ENCODE assay signal across 8 mouse cellular contexts in genomic region chr10:84967645-84968044, GRCm38 (mm10). TPM values are rescaled to one million over a fixed set of nuclear protein-coding genes. Genes with fewer than 3 reads are reported as not detected.
DNase-seq lines count a peak whose midpoint lies in the region; ATAC-seq lines count a peak whose summit lies in the region.

No protein-coding gene starts in this region.

- H3K27me3 ChIP-seq in embryonic facial prominence, embryonic 11.5 days (ENCODE audit: control insufficient read depth, insufficient read depth, low read length): no peaks in the 10 kb centered on the region
- no peaks in the 10 kb centered on the region for H3K27me3 ChIP-seq in embryonic facial prominence, embryonic 10.5 days (replicated peaks; ENCODE audit: low read depth, poor library complexity, severe bottlenecking)
- no peaks in the 10 kb centered on the region for H3K27me3 ChIP-seq in heart, embryonic 10.5 days (ENCODE audit: insufficient read depth, poor library complexity, severe bottlenecking)

- DNase-seq in embryonic facial prominence, embryonic 11.5 days (ENCODE audit: low spot score): peak; percentile 5
- no peak for DNase-seq in embryonic facial prominence, embryonic 10.5 days (ENCODE audit: low spot score)
- DNase-seq in heart, embryonic 10.5 days (ENCODE audit: low spot score): no peak
- peak; percentile 39 for DNase-seq in kidney, adult 9 months
- peak; percentile 52 for DNase-seq in neural tube, embryonic 10.5 days (ENCODE audit: extremely low spot score, low spot score)
- DNase-seq in ovary, postnatal 10 days (ENCODE audit: low spot score): no peak
- no peak for DNase-seq in spleen, adult 18-20 months
- no peak for DNase-seq in cerebellum, postnatal 36 days

- H3K27ac ChIP-seq in embryonic facial prominence, embryonic 11.5 days (replicated peaks; ENCODE audit: low read depth, low read length): no peak overlapping the region
- no peak overlapping the region; the same call in 1 of the 2 replicates for H3K27ac ChIP-seq in embryonic facial prominence, embryonic 10.5 days (replicated peaks)
- peak overlapping the region; percentile 77 for H3K27ac ChIP-seq in heart, embryonic 10.5 days

- no peak overlapping the region for H3K4me3 ChIP-seq in embryonic facial prominence, embryonic 11.5 days (ENCODE audit: low read depth, low read length)
- no peak overlapping the region for H3K4me3 ChIP-seq in embryonic facial prominence, embryonic 10.5 days
- no peak overlapping the region for H3K4me3 ChIP-seq in heart, embryonic 10.5 days

- H3K4me2 ChIP-seq in embryonic facial prominence, embryonic 11.5 days (ENCODE audit: low read depth, low read length): no peak overlapping the region

- no peak overlapping the region for H3K9ac ChIP-seq in embryonic facial prominence, embryonic 11.5 days (replicated peaks; ENCODE audit: low read length)

- WGBS in embryonic facial prominence, embryonic 11.5 days: 62% methylated on average over 6 of the region's 6 CpGs
- WGBS in embryonic facial prominence, embryonic 10.5 days: 75% methylated on average over 6 of the region's 6 CpGs
- 45% methylated on average over 6 of the region's 6 CpGs for WGBS in heart, embryonic 10.5 days

- H3K36me3 ChIP-seq in embryonic facial prominence, embryonic 11.5 days (replicated peaks; ENCODE audit: control insufficient read depth, insufficient read depth, low read depth, low read length): peaks cover 4% of the 10 kb centered on the region; the same call in 1 of the 2 replicates
- peaks cover 48% of the 10 kb centered on the region for H3K36me3 ChIP-seq in embryonic facial prominence, embryonic 10.5 days (replicated peaks)
- peaks cover 30% of the 10 kb centered on the region for H3K36me3 ChIP-seq in heart, embryonic 10.5 days

- no peak for ATAC-seq in embryonic facial prominence, embryonic 11.5 days (replicated peaks; ENCODE audit: insufficient number of reproducible peaks, low FRiP score, low TSS enrichment, low read depth)

- H3K9me3 ChIP-seq in embryonic facial prominence, embryonic 11.5 days (replicated peaks; ENCODE audit: control insufficient read depth, low read length): no peaks in the 10 kb centered on the region
- H3K9me3 ChIP-seq in embryonic facial prominence, embryonic 10.5 days: no peaks in the 10 kb centered on the region
- H3K9me3 ChIP-seq in heart, embryonic 10.5 days: no peaks in the 10 kb centered on the region

- no peaks in the 10 kb centered on the region for H3K4me1 ChIP-seq in embryonic facial prominence, embryonic 11.5 days (ENCODE audit: control insufficient read depth, insufficient read depth, low read length)
- H3K4me1 ChIP-seq in embryonic facial prominence, embryonic 10.5 days: peaks cover 14% of the 10 kb centered on the region
- peaks cover 39% of the 10 kb centered on the region for H3K4me1 ChIP-seq in heart, embryonic 10.5 days

RNA-seq across cellular contexts. Expression of gene Ric8b, which starts 50.2 kb away (rescaled TPM):
- polyA plus RNA-seq in embryonic facial prominence, embryonic 11.5 days (2014; fragmentation: Nextera tagmentation; extraction: Ambion mirVana): 26.3 and 28.4 TPM in 2 replicates
- polyA plus RNA-seq in embryonic facial prominence, embryonic 10.5 days (2016; fragmentation: Nextera tagmentation; extraction: Ambion mirVana): 26.5 and 27.7 TPM in 2 replicates
- 21.0 and 23.5 TPM in 2 replicates for polyA plus RNA-seq in heart, embryonic 10.5 days (2016; fragmentation: Nextera tagmentation; extraction: Ambion mirVana)

Comparison
In these comparisons a context has a peak if more than half of its experiments do, and no peak if none do; other contexts are left out.
1. DNase-seq: peak in embryonic facial prominence, embryonic 11.5 days (single experiment), kidney, adult 9 months (single experiment) and neural tube, embryonic 10.5 days (single experiment); none in embryonic facial prominence, embryonic 10.5 days (single experiment), heart, embryonic 10.5 days (single experiment), ovary, postnatal 10 days (single experiment), spleen, adult 18-20 months (0 of 2) and cerebellum, postnatal 36 days (0 of 2).